ENCODE assay signal across 25 mouse cellular contexts in genomic region chr13:51368346-51368745, GRCm38 (mm10).
"Had no signal": no experiment of that assay in that cellular context is flagged by ENCODE, and none has a peak within 500 bp of the region (broad histone marks: within the 10 kb centered on the region; RNA-seq: fewer than 3 reads in every experiment).

No protein-coding gene starts in this region.

- DNase-seq: gastrocnemius, postnatal 14 days; gastrocnemius, postnatal 36 days; heart, adult 11 months; heart, adult 2 months; heart, postnatal 14 days; heart, postnatal 36 days; kidney, adult 18-20 months; kidney, adult 8-10 months; kidney, postnatal 10 days; kidney, postnatal 25 days; kidney, postnatal 4 days; liver had no signal

- H3K4me3 ChIP-seq: heart, adult 2 months; heart, embryonic 13.5 days; heart, embryonic 15.5 days; hindbrain, embryonic 13.5 days; intestine, embryonic 15.5 days; layer of hippocampus, adult 2 months; left cerebral cortex, adult 2 months; limb, embryonic 10.5 days; limb, embryonic 12.5 days had no signal

- H3K9ac ChIP-seq: heart, embryonic 13.5 days; heart, embryonic 15.5 days; hindbrain, embryonic 13.5 days; intestine, embryonic 15.5 days; limb, embryonic 12.5 days had no signal

- H3K36me3 ChIP-seq: heart, embryonic 13.5 days; heart, embryonic 15.5 days; hindbrain, embryonic 13.5 days; intestine, embryonic 15.5 days; limb, embryonic 10.5 days; limb, embryonic 12.5 days had no signal

- H3K4me1 ChIP-seq: intestine, embryonic 15.5 days; limb, embryonic 12.5 days had no signal

- H3K4me2 ChIP-seq: heart, embryonic 11.5 days; heart, embryonic 13.5 days; heart, embryonic 15.5 days; hindbrain, embryonic 13.5 days; intestine, embryonic 15.5 days; limb, embryonic 12.5 days; liver, embryonic 11.5 days had no signal

- ATAC-seq: hindbrain, embryonic 16.5 days; inflammation-experienced regulatory T-cells, adult 6 months; intestine, embryonic 15.5 days; intestine, postnatal 0 days had no signal

- H3K9me3 ChIP-seq: heart, embryonic 13.5 days; heart, embryonic 15.5 days; hindbrain, embryonic 13.5 days; intestine, embryonic 15.5 days; limb, embryonic 10.5 days; limb, embryonic 12.5 days had no signal

- H3K27ac ChIP-seq: heart, adult 2 months; heart, embryonic 13.5 days; heart, embryonic 15.5 days; hindbrain, embryonic 13.5 days; intestine, embryonic 15.5 days; layer of hippocampus, adult 2 months; left cerebral cortex, adult 2 months; limb, embryonic 10.5 days; limb, embryonic 12.5 days had no signal

- H3K27me3 ChIP-seq: heart, embryonic 13.5 days; heart, embryonic 15.5 days; hindbrain, embryonic 13.5 days; intestine, embryonic 15.5 days; limb, embryonic 12.5 days had no signal
